Mouse (Mus musculus) B cell, adult 62 days (primary cell): ENCODE measurements around the gene Trmt2b. TPM values are rescaled to one million over a fixed set of nuclear protein-coding genes. Genes with fewer than 3 reads are reported as not detected.

Experiments
- total RNA-seq: library from RNA; stranded (reverse); gene quantifications from 4 replicates; pipeline ENCODE4 v1.2.4, GENCODE M21; 2023

Trmt2b gene
- 27.4 to 32.0 TPM (median 29.4 TPM) in 4 replicates for total RNA-seq

DNA sequence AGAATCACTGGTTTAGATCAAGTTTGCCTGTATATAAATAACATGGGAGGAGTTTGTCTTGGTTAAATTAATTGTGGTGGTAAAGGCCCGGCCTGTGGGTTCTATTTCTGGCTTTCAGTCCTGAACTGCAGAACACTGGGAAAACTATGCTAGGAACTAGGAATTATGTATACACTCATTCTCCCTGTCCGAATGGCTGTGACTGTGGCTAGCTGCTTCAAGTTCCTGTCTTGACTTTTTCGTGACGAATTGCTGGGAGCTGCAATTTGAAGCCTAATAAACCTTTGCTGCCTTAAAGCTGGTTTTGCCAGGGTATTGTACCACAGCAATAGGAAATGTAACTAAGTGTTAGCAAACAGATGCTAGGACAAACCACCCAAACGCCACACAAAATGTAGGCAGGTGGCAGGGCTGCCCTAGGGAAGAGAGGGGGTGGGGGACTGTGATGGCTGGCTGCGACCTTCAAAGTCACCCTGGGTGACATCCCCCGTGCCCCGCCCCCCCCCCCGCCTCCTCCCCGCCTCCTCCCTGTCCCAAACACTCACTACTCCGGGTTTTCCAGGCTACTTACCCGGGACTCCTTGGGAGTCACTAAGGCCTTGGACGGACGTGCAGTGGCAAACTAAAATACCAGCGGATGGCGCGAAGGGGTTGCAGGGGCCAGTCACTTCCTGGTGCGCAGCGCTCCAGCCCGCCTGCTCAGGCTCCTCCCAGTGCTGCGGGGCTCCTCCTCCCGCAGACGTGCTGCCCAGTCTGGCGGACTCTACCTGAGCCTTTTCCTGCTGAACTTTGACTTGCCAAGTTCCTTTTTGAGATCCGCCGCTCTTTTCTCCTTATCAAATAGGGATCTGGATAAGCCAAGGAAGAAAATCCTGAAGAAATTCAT, at the start of gene Trmt2b:
Gene Trmt2b, minus strand, starts transcription at position 710 of the 886 bp plus-strand sequence.

DNA sequence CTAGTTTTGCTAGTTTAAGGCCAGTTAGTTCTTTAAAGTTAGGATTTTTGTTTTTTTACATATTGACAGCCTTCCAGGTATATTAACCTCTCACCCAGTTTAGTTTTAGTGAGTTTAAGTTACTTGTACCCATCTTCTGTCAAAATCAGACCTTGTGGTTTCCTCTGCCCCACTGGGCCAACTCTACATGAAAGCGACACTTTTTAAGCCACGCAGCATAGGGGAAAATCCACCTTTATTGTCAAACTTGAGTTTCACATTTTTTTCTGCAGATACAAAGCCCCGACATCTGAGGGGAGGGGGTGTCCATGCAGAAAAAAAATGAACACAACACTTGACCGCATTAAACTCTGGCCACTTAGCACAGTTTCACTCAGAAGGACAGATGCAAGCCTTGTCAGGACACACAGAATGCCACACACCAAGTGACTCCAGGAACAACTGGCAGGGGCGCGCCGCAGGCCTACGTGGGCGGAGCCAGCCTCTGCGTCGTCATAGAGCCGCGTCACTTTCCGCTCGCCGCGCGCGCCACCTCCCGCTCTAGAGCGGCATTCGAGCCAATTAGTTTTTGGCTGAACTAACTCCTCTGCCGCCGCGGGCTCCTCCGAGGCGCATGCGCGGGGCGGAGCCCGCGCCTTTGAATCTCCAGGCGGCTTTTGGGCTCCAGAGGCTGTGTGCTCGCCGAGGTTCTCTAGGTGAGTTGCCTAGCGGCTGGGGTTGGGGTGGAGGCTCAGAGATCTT, 30.9 kb upstream of the Trmt2b start, which contains the start of gene Cenpi:
Gene Cenpi, plus strand, starts transcription at position 551 of the 741 bp plus-strand sequence.

DNA sequence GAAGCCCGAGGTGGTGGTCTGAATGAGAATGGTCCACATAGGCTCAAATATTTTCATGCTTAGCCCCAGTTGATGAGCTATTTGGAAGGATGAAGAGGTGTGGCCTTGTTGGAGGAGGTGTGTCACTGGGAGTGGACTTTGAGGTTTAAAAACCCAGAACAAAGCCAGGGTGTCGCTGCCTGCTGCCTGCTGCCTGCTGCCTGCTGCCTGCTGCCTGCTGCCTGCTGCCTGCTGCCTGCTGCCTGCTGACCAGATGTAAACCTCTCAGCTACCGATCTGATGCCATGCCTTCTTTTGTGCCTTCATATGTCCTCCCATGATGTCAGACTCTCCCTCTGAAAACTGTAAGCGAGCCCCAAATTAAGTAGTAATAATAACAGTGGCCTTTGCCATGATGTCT, 54.9 kb downstream of the Trmt2b start, which contains the start of gene Nox1:
Gene Nox1, minus strand, starts transcription at position 101 of the 400 bp plus-strand sequence.

DNA sequence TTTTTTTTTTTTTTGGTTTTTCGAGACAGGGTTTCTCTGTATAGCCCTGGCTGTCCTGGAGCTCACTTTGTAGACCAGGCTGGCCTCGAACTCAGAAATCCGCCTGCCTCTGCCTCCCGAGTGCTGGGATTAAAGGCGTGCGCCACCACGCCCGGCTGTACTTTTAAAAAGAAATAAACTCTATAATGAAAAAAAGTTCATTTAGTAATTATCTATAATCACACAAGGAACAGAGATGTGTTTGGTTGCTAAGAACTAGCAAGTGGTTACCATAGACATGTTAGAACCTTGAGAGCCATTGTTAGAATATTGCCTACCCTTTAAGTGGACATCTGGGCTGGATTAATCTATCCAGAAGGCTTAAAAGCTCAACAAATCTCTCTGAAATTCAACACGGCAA, 89.6 kb downstream of the Trmt2b start, which contains the start of gene Arl13a:
Gene Arl13a, plus strand, starts transcription at position 301 of the 400 bp plus-strand sequence.

Other genes starting within 250 kb of the Trmt2b start
- 37.8 to 56.8 TPM (median 51.0 TPM) in 4 replicates for gene Cstf2, start 217.8 kb downstream of the Trmt2b start, total RNA-seq
- 23.0 to 29.0 TPM (median 24.8 TPM) in 4 replicates for gene Xkrx, start 114.9 kb downstream of the Trmt2b start, total RNA-seq
- gene Arl13a, start 89.5 kb downstream of the Trmt2b start, total RNA-seq = not detected in 4 replicates
- 1.3 to 1.6 TPM (median 1.4 TPM) in 4 replicates for gene Nox1, start 55.0 kb downstream of the Trmt2b start, total RNA-seq
- not detected in 4 replicates for gene Tmem35a, start 18.2 kb upstream of the Trmt2b start, total RNA-seq
- 1.2 to 2.6 TPM (median 1.7 TPM) in 4 replicates for gene Cenpi, start 31.1 kb upstream of the Trmt2b start, total RNA-seq
- gene Drp2, start 127.6 kb upstream of the Trmt2b start, total RNA-seq = not detected in 4 replicates
- gene Taf7l, start 199.5 kb upstream of the Trmt2b start, total RNA-seq = not detected in 4 replicates